Mouse (Mus musculus): ENCODE data around the gene Lrrc4b. TPM values are rescaled to one million over a fixed set of nuclear protein-coding genes. Genes with fewer than 3 reads are reported as not detected.
A peak's percentile ranks its signal among the peaks of the same experiment; 100 is the strongest.

Gene Lrrc4b
- polyA plus RNA-seq, 1 experiment, result not detected

GRCm38 (mm10) chr7:44496771-44497109 lies 67.9 kb downstream of the Lrrc4b start:
- no peaks in the 10 kb centered on the region for H3K27me3 ChIP-seq (ENCODE audit: control insufficient read depth, insufficient read depth, insufficient read length)
- TF ChIP-seq MYOG (IDR thresholded peaks at IDR 0.05; ENCODE audit: control insufficient read depth in 1 of 3, insufficient read depth in 1 of 3, insufficient read length in 2 of 3, low read depth in 2 of 3) (no peak), MYOD1 (IDR thresholded peaks at IDR 0.05; ENCODE audit: control insufficient read depth in 1 of 3, insufficient read length in 2 of 3, low read depth in 2 of 3) (no peak), POLR2A (IDR thresholded peaks at IDR 0.05; ENCODE audit: insufficient read length, low read depth) (no peak), MAX (IDR thresholded peaks at IDR 0.05; ENCODE audit: low read depth) (no peak), SRF (IDR thresholded peaks at IDR 0.05; ENCODE audit: control insufficient read depth, insufficient read length, low read depth) (no peak), TCF12 (IDR thresholded peaks at IDR 0.05; ENCODE audit: insufficient read depth, poor library complexity, severe bottlenecking) (no peak), USF1 (IDR thresholded peaks at IDR 0.05; ENCODE audit: low read depth) (no peak), POLR2AphosphoS2 (IDR thresholded peaks at IDR 0.05; ENCODE audit: insufficient read length, low read depth) (no peak), CEBPB (IDR thresholded peaks at IDR 0.05; ENCODE audit: insufficient read depth, poor library complexity, severe bottlenecking) (no peak), TCF3 (IDR thresholded peaks at IDR 0.05; ENCODE audit: insufficient read length, low read depth) (no peak), E2F4 (IDR thresholded peaks at IDR 0.05; ENCODE audit: insufficient read depth) (no peak)

GRCm38 (mm10) chr7:44497361-44498055 lies 68.7 kb downstream of the Lrrc4b start:
- Histone ChIP-seq H3K27me3 (ENCODE audit: control insufficient read depth, insufficient read depth, insufficient read length) (no peaks in the 10 kb centered on the region), H3K79me2 (ENCODE audit: control insufficient read depth, insufficient read depth) (peaks cover 11% of the 10 kb centered on the region), H3ac (ENCODE audit: control insufficient read depth, insufficient read length) (peak overlapping the region; percentile 47), H3K4me2 (ENCODE audit: low read depth) (peak overlapping the region; percentile 88), H3K36me3 (ENCODE audit: control insufficient read depth, insufficient read depth) (no peaks in the 10 kb centered on the region), H3K4me3 (peak overlapping the region; percentile 53)
- no peak for TF ChIP-seq CEBPB (IDR thresholded peaks at IDR 0.05; ENCODE audit: insufficient read depth, poor library complexity, severe bottlenecking)
- no peak for TF ChIP-seq E2F4 (IDR thresholded peaks at IDR 0.05; ENCODE audit: insufficient read depth)
- TF ChIP-seq MAX (IDR thresholded peaks at IDR 0.05; ENCODE audit: low read depth), result no peak
- TF ChIP-seq SRF (IDR thresholded peaks at IDR 0.05; ENCODE audit: control insufficient read depth, insufficient read length, low read depth), result no peak
- no peak for TF ChIP-seq TCF3 (IDR thresholded peaks at IDR 0.05; ENCODE audit: insufficient read length, low read depth)

More at GRCm38 (mm10) chr7:44496771-44497109, 67.9 kb downstream of the Lrrc4b start:
- H3K4me2 ChIP-seq (ENCODE audit: low read depth), result peak overlapping the region; percentile 88
- H3K36me3 ChIP-seq (ENCODE audit: control insufficient read depth, insufficient read depth), result no peaks in the 10 kb centered on the region
- peak overlapping the region; percentile 53 for H3K4me3 ChIP-seq
- peaks cover 11% of the 10 kb centered on the region for H3K79me2 ChIP-seq (ENCODE audit: control insufficient read depth, insufficient read depth)
- H3ac ChIP-seq (ENCODE audit: control insufficient read depth, insufficient read length), result peak overlapping the region; percentile 47

- no peak overlapping the region for H3K4me3 ChIP-seq
- H3K27me3 ChIP-seq (ENCODE audit: control insufficient read depth, insufficient read depth, insufficient read length), result no peaks in the 10 kb centered on the region
- H3K36me3 ChIP-seq (ENCODE audit: control insufficient read depth, insufficient read depth), result no peaks in the 10 kb centered on the region
- no peak for TF ChIP-seq MYOD1 (IDR thresholded peaks at IDR 0.05; ENCODE audit: control insufficient read depth in 1 of 3, insufficient read length in 2 of 3, low read depth in 2 of 3)
- TF ChIP-seq MYOG (IDR thresholded peaks at IDR 0.05; ENCODE audit: control insufficient read depth in 1 of 3, insufficient read depth in 1 of 3, insufficient read length in 2 of 3, low read depth in 2 of 3), result no peak
- TF ChIP-seq USF1 (IDR thresholded peaks at IDR 0.05; ENCODE audit: low read depth), result no peak
- no peak for TF ChIP-seq POLR2A (IDR thresholded peaks at IDR 0.05; ENCODE audit: insufficient read length, low read depth)
- TF ChIP-seq E2F4 (IDR thresholded peaks at IDR 0.05; ENCODE audit: insufficient read depth), result no peak
- TF ChIP-seq REST (IDR thresholded peaks at IDR 0.05; ENCODE audit: insufficient read depth, insufficient read length), result no peak
- no peak for TF ChIP-seq TCF12 (IDR thresholded peaks at IDR 0.05; ENCODE audit: insufficient read depth, poor library complexity, severe bottlenecking)
- no peak for TF ChIP-seq CEBPB (IDR thresholded peaks at IDR 0.05; ENCODE audit: insufficient read depth, poor library complexity, severe bottlenecking)
- TF ChIP-seq MAX (IDR thresholded peaks at IDR 0.05; ENCODE audit: low read depth), result no peak
- no peak for TF ChIP-seq SRF (IDR thresholded peaks at IDR 0.05; ENCODE audit: control insufficient read depth, insufficient read length, low read depth)
- no peak for TF ChIP-seq TCF3 (IDR thresholded peaks at IDR 0.05; ENCODE audit: insufficient read length, low read depth)
- no peak for TF ChIP-seq POLR2AphosphoS2 (IDR thresholded peaks at IDR 0.05; ENCODE audit: insufficient read length, low read depth)
- no peak overlapping the region for H3K4me2 ChIP-seq (ENCODE audit: low read depth)
- H3ac ChIP-seq (ENCODE audit: control insufficient read depth, insufficient read length), result no peak overlapping the region
- peaks cover 11% of the 10 kb centered on the region for H3K79me2 ChIP-seq (ENCODE audit: control insufficient read depth, insufficient read depth)
Observed at GRCm38 (mm10) chr7:44498922-44499321, 70.1 kb downstream of the Lrrc4b start.

DNA sequence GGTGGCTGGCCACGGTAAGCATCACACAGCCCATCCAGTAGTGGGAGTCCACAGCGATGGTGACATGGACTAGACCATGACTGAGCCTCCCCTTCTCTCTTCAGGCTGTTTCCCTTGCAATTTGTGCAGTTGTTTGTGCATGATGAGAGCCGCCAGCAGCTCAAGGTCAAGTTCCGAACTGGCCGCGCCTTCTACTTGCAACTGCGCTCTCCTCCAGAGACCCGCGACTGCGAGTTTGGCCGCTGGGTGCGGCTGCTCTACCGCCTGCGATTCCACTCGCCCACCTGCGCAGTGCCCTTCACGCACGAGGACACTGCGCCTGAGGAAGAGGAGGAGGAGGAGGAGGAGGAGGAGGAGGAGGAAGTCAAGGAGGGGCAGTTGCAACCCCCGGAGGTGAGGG lies 71.2 kb downstream of the Lrrc4b start:
- Histone ChIP-seq H3K79me2 (ENCODE audit: control insufficient read depth, insufficient read depth) (peaks cover 8% of the 10 kb centered on the region), H3K27me3 (ENCODE audit: control insufficient read depth, insufficient read depth, insufficient read length) (peaks cover 5% of the 10 kb centered on the region), H3K4me3 (no peak overlapping the region), H3K4me2 (ENCODE audit: low read depth) (no peak overlapping the region), H3K36me3 (ENCODE audit: control insufficient read depth, insufficient read depth) (no peaks in the 10 kb centered on the region), H3ac (ENCODE audit: control insufficient read depth, insufficient read length) (no peak overlapping the region)
- TF ChIP-seq TCF3 (IDR thresholded peaks at IDR 0.05; ENCODE audit: insufficient read length, low read depth) (no peak), MYOG (IDR thresholded peaks at IDR 0.05; ENCODE audit: control insufficient read depth in 1 of 3, insufficient read depth in 1 of 3, insufficient read length in 2 of 3, low read depth in 2 of 3) (no peak), SRF (IDR thresholded peaks at IDR 0.05; ENCODE audit: control insufficient read depth, insufficient read length, low read depth) (no peak), POLR2A (IDR thresholded peaks at IDR 0.05; ENCODE audit: insufficient read length, low read depth) (no peak), REST (IDR thresholded peaks at IDR 0.05; ENCODE audit: insufficient read depth, insufficient read length) (no peak), TCF12 (IDR thresholded peaks at IDR 0.05; ENCODE audit: insufficient read depth, poor library complexity, severe bottlenecking) (no peak), MAX (IDR thresholded peaks at IDR 0.05; ENCODE audit: low read depth) (no peak), POLR2AphosphoS2 (IDR thresholded peaks at IDR 0.05; ENCODE audit: insufficient read length, low read depth) (no peak), MYOD1 (IDR thresholded peaks at IDR 0.05; ENCODE audit: control insufficient read depth in 1 of 3, insufficient read length in 2 of 3, low read depth in 2 of 3) (no peak), USF1 (IDR thresholded peaks at IDR 0.05; ENCODE audit: low read depth) (no peak), E2F4 (IDR thresholded peaks at IDR 0.05; ENCODE audit: insufficient read depth) (no peak), CEBPB (IDR thresholded peaks at IDR 0.05; ENCODE audit: insufficient read depth, poor library complexity, severe bottlenecking) (no peak)
